Mouse (Mus musculus) midbrain, embryonic 16.5 days (tissue): ENCODE measurements around the gene Tubgcp5. TPM values are rescaled to one million over a fixed set of nuclear protein-coding genes. Genes with fewer than 3 reads are reported as not detected.

ENCODE experiments used
- ATAC-seq: fragments of 200-750 bp; cut with Nextera tagmentation; 2 replicates; pipeline ENCODE4 v1.8.0; 2017; ENCODE audit warnings: moderate TSS enrichment
- H3K27ac ChIP-seq: fragments of 300-500 bp; sonication (generic); 2 replicates; pipeline ENCODE4 v1.5.1; 2014; ENCODE audit warnings: mild to moderate bottlenecking, low read length, mixed read lengths
- H3K27me3 ChIP-seq: fragments of 300-500 bp; sonication (generic); 2 replicates; pipeline ENCODE4 v1.6.1; 2014; ENCODE audit warnings: low read depth, low read length, mixed read lengths; ENCODE audit not compliant: control insufficient read depth, insufficient read depth
- H3K36me3 ChIP-seq: fragments of 300-500 bp; sonication (generic); 2 replicates; pipeline ENCODE4 v1.6.1; 2014; ENCODE audit warnings: mild to moderate bottlenecking, low read length, moderate library complexity, mixed read lengths; ENCODE audit not compliant: control insufficient read depth, insufficient read depth
- H3K4me1 ChIP-seq: fragments of 300-500 bp; sonication (generic); 2 replicates; pipeline ENCODE4 v1.6.1; 2014; ENCODE audit warnings: mild to moderate bottlenecking, low read length, mixed read lengths; ENCODE audit not compliant: control insufficient read depth, insufficient read depth
- H3K4me2 ChIP-seq: fragments of 300-500 bp; sonication (generic); 2 replicates; pipeline ENCODE4 v1.6.1; 2014; ENCODE audit warnings: mild to moderate bottlenecking, low read length, mixed read lengths
- H3K4me3 ChIP-seq: fragments of 300-500 bp; sonication (generic); 2 replicates; pipeline ENCODE4 v1.5.1; 2014; ENCODE audit warnings: low read depth, mild to moderate bottlenecking, low read length, moderate library complexity, mixed read lengths
- H3K9ac ChIP-seq: fragments of 300-500 bp; sonication (generic); 2 replicates; pipeline ENCODE4 v1.6.1; 2014; ENCODE audit warnings: low read depth, low read length, mixed read lengths
- H3K9me3 ChIP-seq: fragments of 300-500 bp; sonication (generic); replicated peaks from 2 replicates; pipeline ENCODE4 v1.6.1; 2014; ENCODE audit warnings: mild to moderate bottlenecking, low read length, mixed read lengths; ENCODE audit not compliant: control insufficient read depth, poor library complexity, severe bottlenecking
- WGBS: fragments of 180-500 bp; shearing (Covaris S2); extraction: QIAGEN DNeasy Blood & Tissue Kit; methylation state at CpG from one replicate; pipeline ENCODE4 v1.1.7; 2014; 5-methylcytosine and 5-hydroxymethylcytosine counted together
- polyA plus RNA-seq: library from polyadenylated mRNA; unstranded; fragments of >200 nt; fragmentation: Nextera tagmentation; extraction: Ambion mirVana; gene quantifications from 2 replicates; pipeline ENCODE4 v1.2.1, GENCODE M21; 2015

Tubgcp5 gene
- polyA plus RNA-seq, 1 experiment from 2014 or later = 42.9 TPM

DNA sequence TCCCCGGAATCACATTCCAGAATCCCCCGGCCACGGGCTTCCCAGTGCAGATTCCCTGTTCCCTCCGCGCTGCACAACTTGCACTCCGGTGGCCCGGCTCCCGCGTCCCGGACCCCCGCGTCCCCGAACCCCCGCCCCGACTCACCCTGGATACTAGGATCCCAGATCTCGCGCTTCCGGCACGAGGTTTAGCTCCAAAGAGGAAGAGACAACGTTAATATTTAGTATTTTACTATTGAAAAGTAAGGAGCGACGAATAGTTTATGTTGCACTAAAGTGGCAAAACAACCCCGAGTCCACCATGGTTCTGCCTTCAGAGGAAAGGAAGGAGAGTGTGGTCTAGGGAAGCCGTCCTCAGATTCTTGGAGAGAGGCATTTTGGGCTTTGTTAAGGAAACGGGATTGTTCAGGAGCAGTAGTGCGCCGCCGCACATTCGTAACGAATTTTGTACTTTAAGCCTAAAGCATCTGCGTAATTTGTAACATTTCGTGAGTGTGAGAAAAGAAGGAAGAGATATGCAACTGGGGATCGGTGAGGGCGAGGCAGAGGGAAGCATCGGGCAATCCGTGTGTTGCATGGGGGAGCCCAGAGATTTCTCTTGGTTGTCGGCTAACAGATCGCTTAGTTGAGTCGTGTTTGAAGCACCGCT, 48.7 kb downstream of the Tubgcp5 start:
- Histone ChIP-seq H3K4me2 (peak overlapping the region; percentile 92), H3K27me3 (no peaks in the 10 kb centered on the region), H3K36me3 (no peaks in the 10 kb centered on the region), H3K27ac (peak overlapping the region; percentile 95), H3K9ac (peak overlapping the region; percentile 96), H3K4me3 (peak overlapping the region; percentile 95), H3K9me3 (no peaks in the 10 kb centered on the region), H3K4me1 (peaks cover 16% of the 10 kb centered on the region)
- ATAC-seq = peak; percentile 75
- WGBS = under 1% methylated on average over 38 of the region's 40 CpGs

DNA sequence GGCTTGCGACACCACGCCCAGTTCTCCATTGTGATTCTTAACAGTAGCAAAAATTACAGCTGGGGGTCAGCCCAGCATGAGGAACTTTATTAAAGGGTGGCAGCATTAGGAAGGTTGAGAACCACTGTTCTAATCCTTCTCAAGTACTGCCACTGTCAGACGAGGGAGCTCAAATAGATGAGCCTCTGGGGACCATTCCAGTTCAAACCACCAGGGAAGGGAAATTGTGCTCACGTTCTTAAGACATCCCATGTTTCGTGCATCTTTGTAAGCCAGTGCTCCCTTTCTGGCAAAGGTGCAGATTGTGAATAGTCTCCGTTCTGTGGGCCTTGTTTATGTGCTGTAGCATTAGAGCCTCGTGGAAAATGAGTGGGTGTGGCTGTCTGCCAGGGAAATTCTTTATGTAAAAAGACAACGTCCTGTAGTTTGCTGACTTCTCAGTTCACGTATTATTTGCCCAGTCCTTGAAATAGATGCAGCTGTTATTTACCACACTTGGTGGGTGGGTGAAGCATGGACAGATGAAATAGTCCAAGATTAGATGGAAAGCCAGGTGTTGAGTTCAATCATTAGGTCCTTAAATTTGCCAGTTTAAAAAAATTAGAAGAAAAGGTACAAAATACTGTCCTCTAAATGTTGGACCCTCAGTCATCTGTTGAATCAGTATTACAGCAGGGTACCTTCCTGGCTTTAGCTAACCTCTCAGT, 52.8 kb downstream of the Tubgcp5 start:
- no peak overlapping the region for H3K4me3 ChIP-seq
- no peaks in the 10 kb centered on the region for H3K36me3 ChIP-seq
- ATAC-seq = no peak
- no peak overlapping the region for H3K9ac ChIP-seq
- no peak overlapping the region for H3K4me2 ChIP-seq
- no peaks in the 10 kb centered on the region for H3K27me3 ChIP-seq
- no peaks in the 10 kb centered on the region for H3K9me3 ChIP-seq
- peaks cover 22% of the 10 kb centered on the region for H3K4me1 ChIP-seq
- WGBS = 74% methylated on average over 9 of the region's 9 CpGs
- H3K27ac ChIP-seq = no peak overlapping the region

DNA sequence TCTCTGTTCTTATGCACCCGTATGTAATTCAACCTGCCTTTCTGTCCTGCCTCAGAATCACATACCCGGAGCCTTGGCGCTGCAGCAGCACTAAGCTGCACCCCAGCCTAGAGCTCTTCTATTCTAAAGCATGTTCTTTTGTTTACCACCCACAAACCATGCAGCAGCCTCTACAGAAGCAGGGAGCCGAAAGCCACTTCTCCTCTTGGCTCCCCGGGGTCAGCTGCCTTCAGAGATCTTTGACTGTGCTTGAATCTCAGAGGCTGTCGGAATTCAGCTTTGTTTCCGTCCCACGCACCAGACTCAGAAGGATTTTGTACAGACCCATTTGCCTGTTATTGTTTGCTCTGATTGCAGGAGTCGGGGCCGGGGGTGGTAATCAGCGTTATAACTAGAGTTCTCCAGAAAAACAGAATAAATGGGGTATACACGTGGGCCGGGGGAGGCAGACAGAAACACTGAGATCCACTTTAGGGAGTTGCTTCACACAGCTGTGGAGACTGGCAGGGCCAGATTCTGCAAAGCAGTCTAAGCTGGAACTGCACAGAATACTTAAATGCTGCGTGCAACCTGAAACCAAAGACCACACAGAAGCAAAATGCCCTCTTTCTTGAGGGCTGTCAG, 56.1 kb downstream of the Tubgcp5 start:
- Histone ChIP-seq H3K27me3 (no peaks in the 10 kb centered on the region), H3K9ac (peak overlapping the region; percentile 61), H3K9me3 (no peaks in the 10 kb centered on the region), H3K4me1 (peaks cover 13% of the 10 kb centered on the region), H3K4me2 (peak overlapping the region; percentile 40), H3K27ac (peak overlapping the region; percentile 62), H3K36me3 (no peaks in the 10 kb centered on the region), H3K4me3 (peak overlapping the region; percentile 8; the same call in 1 of the 2 replicates)
- 8% methylated on average over 14 of the region's 14 CpGs for WGBS
- peak; percentile 65 for ATAC-seq

GRCm38 (mm10) chr7:55852787-55853186, 58.8 kb downstream of the Tubgcp5 start:
- no peak for ATAC-seq
- H3K9me3 ChIP-seq = no peaks in the 10 kb centered on the region
- no peaks in the 10 kb centered on the region for H3K27me3 ChIP-seq
- H3K4me2 ChIP-seq = no peak overlapping the region
- 86% methylated on average over 3 of the region's 3 CpGs for WGBS
- no peaks in the 10 kb centered on the region for H3K36me3 ChIP-seq
- no peak overlapping the region for H3K4me3 ChIP-seq
- peaks cover 13% of the 10 kb centered on the region for H3K4me1 ChIP-seq
- no peak overlapping the region for H3K27ac ChIP-seq
- H3K9ac ChIP-seq = no peak overlapping the region

- Histone ChIP-seq H3K27ac (no peak overlapping the region), H3K4me3 (no peak overlapping the region), H3K4me2 (no peak overlapping the region), H3K9me3 (no peaks in the 10 kb centered on the region), H3K9ac (no peak overlapping the region), H3K4me1 (peaks cover 3% of the 10 kb centered on the region; the same call in 1 of the 2 replicates), H3K36me3 (no peaks in the 10 kb centered on the region), H3K27me3 (no peaks in the 10 kb centered on the region)
- ATAC-seq = no peak
- WGBS = 85% methylated on average over 3 of the region's 3 CpGs
These were observed 61.6 kb downstream of the Tubgcp5 start for GRCm38 (mm10) chr7:55855597-55855996.

GRCm38 (mm10) chr7:55856741-55857140, 62.8 kb downstream of the Tubgcp5 start:
- Histone ChIP-seq H3K4me3 (no peak overlapping the region), H3K4me1 (no peaks in the 10 kb centered on the region; the same call in 1 of the 2 replicates), H3K4me2 (no peak overlapping the region), H3K9ac (no peak overlapping the region), H3K27ac (no peak overlapping the region), H3K36me3 (no peaks in the 10 kb centered on the region), H3K9me3 (no peaks in the 10 kb centered on the region), H3K27me3 (no peaks in the 10 kb centered on the region)
- 94% methylated on average over 4 of the region's 4 CpGs for WGBS
- no peak for ATAC-seq

GRCm38 (mm10) chr7:55857729-55858128, 63.8 kb downstream of the Tubgcp5 start:
- 64% methylated on average over 2 of the region's 2 CpGs for WGBS
- H3K9me3 ChIP-seq = no peaks in the 10 kb centered on the region
- no peaks in the 10 kb centered on the region for H3K36me3 ChIP-seq
- no peaks in the 10 kb centered on the region for H3K27me3 ChIP-seq
- no peak overlapping the region for H3K9ac ChIP-seq
- no peak for ATAC-seq
- H3K4me2 ChIP-seq = no peak overlapping the region
- no peak overlapping the region for H3K27ac ChIP-seq
- H3K4me1 ChIP-seq = no peaks in the 10 kb centered on the region; the same call in 1 of the 2 replicates
- no peak overlapping the region for H3K4me3 ChIP-seq

DNA sequence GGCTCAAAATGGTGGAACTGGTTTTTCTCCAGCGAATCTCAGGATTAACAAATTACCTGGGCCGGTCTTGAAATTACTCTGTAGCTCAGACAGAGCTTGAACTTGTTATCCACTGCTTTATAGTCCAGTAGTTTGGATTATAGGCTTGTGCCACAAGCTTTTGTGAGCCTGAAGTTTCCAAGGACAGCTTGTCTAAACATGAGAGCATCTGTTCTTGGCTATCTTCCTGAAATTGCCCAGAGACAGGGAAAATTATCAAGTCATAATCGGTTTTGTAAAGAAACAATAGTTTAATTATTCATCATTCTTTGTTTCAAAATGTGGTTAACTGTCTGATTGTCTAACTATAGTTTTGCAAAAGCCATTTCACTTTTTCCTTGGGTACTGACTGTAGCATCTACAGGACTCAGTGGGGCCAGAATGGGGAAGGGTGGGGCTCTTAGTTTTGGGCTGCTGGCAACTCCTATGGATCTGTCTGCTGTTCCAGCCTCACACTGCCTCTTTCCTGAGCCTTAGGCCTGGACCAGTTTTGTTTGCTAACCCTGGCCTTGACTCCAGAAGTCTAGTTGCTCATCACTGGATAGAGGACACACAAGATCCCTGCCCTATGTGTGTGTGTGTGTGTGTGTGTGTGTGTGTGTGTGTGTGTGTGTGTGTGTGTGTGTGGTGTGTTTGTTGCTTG, 65.0 kb downstream of the Tubgcp5 start:
- no peak for ATAC-seq
- no peak overlapping the region for H3K4me3 ChIP-seq
- H3K4me2 ChIP-seq = no peak overlapping the region
- H3K27me3 ChIP-seq = no peaks in the 10 kb centered on the region
- no peaks in the 10 kb centered on the region for H3K36me3 ChIP-seq
- 89% methylated on average over 3 of the region's 3 CpGs for WGBS
- no peak overlapping the region for H3K27ac ChIP-seq
- no peaks in the 10 kb centered on the region for H3K9me3 ChIP-seq
- H3K9ac ChIP-seq = no peak overlapping the region
- H3K4me1 ChIP-seq = no peaks in the 10 kb centered on the region; the same call in 1 of the 2 replicates
